Mouse (Mus musculus) embryonic stem cell, embryonic (primary cell): ENCODE data around the gene Fcf1.

Experiments
- CTCF ChIA-PET, 4 experiments: fragments of 300-600 bp in 2 of 4; fragments of 350-600 bp in 2 of 4; sonication (Branson Sonifier 250); formaldehyde crosslinking; loops; one replicate each; lab custom pipeline; 2022; ENCODE audit warnings: inconsistent platforms in 2 of 4; lab: Charles Lee
- POLR2A ChIA-PET, 4 experiments: fragments of 300-600 bp in 2 of 4; fragments of 350-600 bp in 2 of 4; sonication (Branson Sonifier 250); formaldehyde crosslinking; loops; one replicate each; lab custom pipeline; 2022; ENCODE audit warnings: antibody characterized with exemption in 4 of 4, inconsistent platforms in 1 of 4; lab: Charles Lee

Fcf1 gene

DNA sequence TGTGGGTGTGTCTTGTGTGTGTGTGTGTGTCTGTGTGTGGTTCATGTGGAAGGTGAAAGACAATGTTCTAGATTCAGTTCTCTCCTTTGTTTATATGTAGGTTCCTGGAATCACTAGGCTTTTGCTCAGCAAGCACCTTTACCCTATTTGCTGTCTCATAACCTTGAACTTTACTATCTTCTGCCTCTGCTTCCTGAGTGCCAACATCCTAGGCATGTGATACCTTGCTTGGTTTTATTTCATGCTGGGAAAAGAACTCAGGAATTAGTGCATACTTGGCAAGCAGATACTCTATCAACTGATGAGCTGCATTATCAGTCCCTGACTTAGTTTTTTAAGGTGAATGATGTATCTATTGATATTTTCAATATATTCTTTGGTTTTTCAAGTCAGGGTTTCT lies 36.3 kb downstream of the Fcf1 start:
- ChIA-PET CTCF (no interaction called here), POLR2A (interaction anchor here in 1 of 4 experiments (9.7 kb wide), 1 partner anchor 9 kb away, joined by 58 read pairs; the partner anchor contains the start of gene Ylpm1)

DNA sequence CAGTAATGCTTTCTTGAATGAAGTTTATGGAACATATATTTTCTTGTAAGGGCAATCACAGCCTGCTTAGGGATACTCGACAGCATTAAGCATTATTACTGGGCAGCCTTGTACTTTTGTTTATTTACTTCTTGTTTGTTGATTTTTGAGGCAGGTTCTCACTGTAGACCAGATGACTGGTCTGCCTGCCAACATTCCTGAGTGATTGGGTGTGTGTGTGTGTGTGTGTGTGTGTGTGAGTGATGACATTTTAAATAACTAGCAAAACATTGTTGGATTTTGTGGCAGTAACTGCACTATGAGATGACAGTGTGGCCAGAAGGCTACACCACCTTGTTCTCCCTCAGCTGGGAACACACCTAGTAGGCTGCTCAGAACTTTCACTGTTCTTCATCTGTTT lies 39.1 kb downstream of the Fcf1 start:
- CTCF ChIA-PET: no interaction called here
- POLR2A ChIA-PET: interaction anchor here in 3 of 4 experiments (0.8 to 9.7 kb wide), 4 partner anchors 11 to 225 kb away, joined by 5 to 58 read pairs (median 9); partner anchors contain the start of gene Ylpm1 (in 2 of the 3)

DNA sequence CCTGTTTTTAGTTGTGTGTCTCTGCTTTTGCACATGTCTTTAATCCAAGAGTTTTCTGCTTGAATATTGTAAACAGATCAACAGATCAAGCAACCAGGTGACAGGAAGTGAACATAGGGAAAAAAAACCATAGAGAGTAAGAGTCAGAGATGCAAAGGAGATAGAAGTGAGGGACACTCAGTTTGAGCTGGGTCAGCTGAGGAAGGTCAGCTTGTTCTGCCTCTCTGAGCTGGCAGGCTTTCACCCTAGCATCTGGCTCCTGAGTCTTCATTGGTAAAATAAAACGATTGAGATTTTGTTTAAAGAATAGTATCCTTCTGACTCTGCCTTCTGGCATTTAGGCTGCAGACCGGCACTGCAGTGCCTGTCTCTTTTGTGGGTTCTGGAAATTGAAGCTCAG lies 39.8 kb downstream of the Fcf1 start:
- POLR2A ChIA-PET: interaction anchor here in 3 of 4 experiments (0.6 to 9.7 kb wide), 6 partner anchors 10 to 226 kb away, joined by 4 to 58 read pairs (median 6); partner anchors contain the start of gene Ylpm1 (in 2 of the 3)
- CTCF ChIA-PET: no interaction called here

DNA sequence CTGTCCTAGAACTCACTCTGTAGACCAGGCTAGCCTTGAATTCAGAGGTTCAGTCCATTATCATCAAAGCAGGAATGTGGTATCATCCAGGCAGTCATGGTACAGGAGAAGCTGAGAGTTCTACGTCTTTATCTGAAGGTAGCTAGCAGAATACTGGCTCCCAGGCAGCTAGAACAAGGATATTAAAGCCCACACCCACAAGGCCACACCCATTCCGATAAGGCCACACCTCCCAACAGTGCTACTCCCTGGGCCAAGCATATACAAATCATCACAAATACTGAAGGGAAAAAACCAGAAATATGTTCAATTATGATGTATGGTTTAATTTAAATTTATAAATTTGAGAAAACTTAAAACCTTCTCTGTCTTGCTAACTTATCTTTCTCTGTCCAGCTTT lies 41.5 kb downstream of the Fcf1 start:
- ChIA-PET POLR2A (interaction anchor here in 3 of 4 experiments (1.4 to 9.7 kb wide), 5 partner anchors 14 to 36 kb away, joined by 3 to 58 read pairs (median 4); partner anchors contain the start of gene Ylpm1 (in 3 of the 3)), CTCF (interaction anchor here in 1 of 4 experiments (0.6 to 0.7 kb wide), 2 partner anchors 46 to 398 kb away, joined by 3 read pairs; no protein-coding TSS in a partner anchor)

DNA sequence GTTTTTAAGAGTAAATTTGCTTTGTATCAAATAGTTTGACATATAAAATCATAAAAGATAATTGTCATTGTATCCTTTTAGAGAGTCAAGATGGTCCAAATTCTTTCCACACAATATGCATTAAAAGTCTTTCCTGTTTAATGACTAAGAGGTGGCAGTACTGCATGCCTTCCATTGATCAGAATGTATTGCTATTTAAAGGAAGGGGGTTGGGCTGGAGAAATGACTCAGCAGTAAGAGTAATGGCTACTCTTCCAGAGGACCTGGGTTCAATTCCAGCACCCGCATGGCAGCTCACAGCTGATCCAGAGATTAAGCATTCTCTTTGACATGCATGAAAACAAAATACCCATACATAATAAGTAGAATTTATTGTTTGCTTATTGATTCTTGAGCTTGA lies 51.4 kb downstream of the Fcf1 start:
- ChIA-PET CTCF (no interaction called here), POLR2A (interaction anchor here in 1 of 4 experiments (1.0 kb wide), 1 partner anchor 26 kb away, joined by 4 read pairs; the partner anchor contains the start of gene Ylpm1)

DNA sequence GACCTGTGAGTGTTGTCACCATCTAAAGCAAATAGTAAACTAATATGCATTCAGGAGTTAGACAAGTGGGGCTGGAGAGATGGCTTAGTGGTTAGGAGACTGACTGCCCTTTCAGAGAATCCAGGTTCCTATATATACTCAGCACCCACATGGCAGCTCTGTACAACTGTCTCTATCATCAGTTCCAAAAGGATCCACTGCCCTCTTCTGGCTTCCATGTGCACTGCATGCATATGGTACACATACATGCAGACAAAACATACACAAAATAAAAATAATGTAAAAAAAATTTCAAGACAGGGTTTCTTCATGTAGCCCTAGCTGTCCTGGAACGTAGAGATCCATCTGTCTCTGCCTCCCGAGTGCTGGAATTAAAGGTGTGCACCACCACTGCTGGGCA lies 62.0 kb downstream of the Fcf1 start:
- ChIA-PET POLR2A (no interaction called here), CTCF (interaction anchor here (0.6 to 1.0 kb wide), 7 partner anchors 17 to 415 kb away, joined by 3 to 4 read pairs (median 3); partner anchors contain the start of genes Ltbp2 (in 2 of the 4) and Abcd4 (in 1 of the 4))
